Mouse (Mus musculus): Measurements from ENCODE around the gene Usp9x. TPM values are rescaled to one million over a fixed set of nuclear protein-coding genes. Genes with fewer than 3 reads are reported as not detected.

Usp9x gene
- polyA plus RNA-seq (2014; fragmentation: Nextera tagmentation; extraction: Ambion mirVana) = 58.2 and 72.7 TPM in 2 replicates

GRCm38 (mm10) chrX:13071241-13071775, at the start of gene Usp9x:
TSS of gene Usp9x (plus strand) at chrX:13071498.
- ATAC-seq (ENCODE audit: low FRiP score) = peak; percentile 92
- no peaks in the 10 kb centered on the region for H3K9me3 ChIP-seq (ENCODE audit: control insufficient read depth, low read length)
- peak; percentile 97 for DNase-seq (ENCODE audit: low spot score, missing footprints)
- WGBS = 19% methylated on average over 30 of the region's 36 CpGs
- peak within 1 kb of the TSS; percentile 73 for H3K4me3 ChIP-seq (ENCODE audit: low read depth, low read length)
- H3K4me2 ChIP-seq = peak within 1 kb of the TSS; percentile 38
- H3K27ac ChIP-seq (ENCODE audit: low read depth, low read length) = peak within 1 kb of the TSS; percentile 89
- peak within 1 kb of the TSS; percentile 88 for H3K9ac ChIP-seq (ENCODE audit: low read length)
- no peaks in the 10 kb centered on the region for H3K27me3 ChIP-seq (ENCODE audit: control insufficient read depth, insufficient read depth, low read length)
- H3K36me3 ChIP-seq (ENCODE audit: control insufficient read depth, insufficient read depth, low read length) = no peaks in the 10 kb centered on the region
- no peaks in the 10 kb centered on the region for H3K4me1 ChIP-seq (ENCODE audit: control insufficient read depth, insufficient read depth, low read length)

GRCm38 (mm10) chrX:13022547-13023310, 48.6 kb upstream of the Usp9x start:
- Histone ChIP-seq H3K4me2 (no peak overlapping the region), H3K9me3 (ENCODE audit: control insufficient read depth, low read length) (no peaks in the 10 kb centered on the region), H3K9ac (ENCODE audit: low read length) (no peak overlapping the region), H3K27me3 (ENCODE audit: control insufficient read depth, insufficient read depth, low read length) (no peaks in the 10 kb centered on the region), H3K4me1 (ENCODE audit: control insufficient read depth, insufficient read depth, low read length) (no peaks in the 10 kb centered on the region), H3K36me3 (ENCODE audit: control insufficient read depth, insufficient read depth, low read length) (no peaks in the 10 kb centered on the region), H3K4me3 (ENCODE audit: low read depth, low read length) (no peak overlapping the region), H3K27ac (ENCODE audit: low read depth, low read length) (no peak overlapping the region)
- 88% methylated on average over 5 of the region's 5 CpGs for WGBS
- no peak for ATAC-seq (ENCODE audit: low FRiP score)
- DNase-seq (ENCODE audit: low spot score, missing footprints) = no peak

- DNase-seq (ENCODE audit: low spot score, missing footprints) (no peak), ATAC-seq (ENCODE audit: low FRiP score) (no peak)
- WGBS = 76% methylated on average over 1 of the region's 1 CpGs
- Histone ChIP-seq H3K4me3 (ENCODE audit: low read depth, low read length) (no peak overlapping the region), H3K27me3 (ENCODE audit: control insufficient read depth, insufficient read depth, low read length) (no peaks in the 10 kb centered on the region), H3K4me2 (no peak overlapping the region), H3K36me3 (ENCODE audit: control insufficient read depth, insufficient read depth, low read length) (no peaks in the 10 kb centered on the region), H3K9ac (ENCODE audit: low read length) (no peak overlapping the region), H3K4me1 (ENCODE audit: control insufficient read depth, insufficient read depth, low read length) (no peaks in the 10 kb centered on the region), H3K9me3 (ENCODE audit: control insufficient read depth, low read length) (no peaks in the 10 kb centered on the region), H3K27ac (ENCODE audit: low read depth, low read length) (no peak overlapping the region)
These were observed 46.6 kb upstream of the Usp9x start for GRCm38 (mm10) chrX:13024539-13025202.

DNA sequence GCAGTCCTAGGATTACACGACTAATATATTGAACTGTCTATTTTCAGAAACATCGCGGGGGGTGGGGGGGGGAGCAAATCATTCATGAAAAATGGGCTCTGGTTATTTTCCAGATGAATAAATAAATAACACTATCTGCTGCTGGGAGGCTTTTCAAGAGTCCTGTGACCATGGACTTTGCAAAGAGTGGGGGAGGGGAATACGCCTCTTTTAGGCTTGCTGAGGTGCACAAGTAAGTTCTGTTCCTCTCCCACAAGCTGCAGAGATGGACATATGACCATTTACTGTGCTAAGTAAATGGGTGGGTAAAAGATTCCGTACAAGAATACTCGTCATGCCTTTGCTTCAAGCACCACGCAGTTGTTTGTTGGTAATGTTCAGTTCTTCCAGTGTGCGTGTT, 46.0 kb upstream of the Usp9x start:
- DNase-seq (ENCODE audit: low spot score, missing footprints) (no peak), ATAC-seq (ENCODE audit: low FRiP score) (no peak)
- no peak overlapping the region for H3K4me3 ChIP-seq (ENCODE audit: low read depth, low read length)
- H3K9ac ChIP-seq (ENCODE audit: low read length) = no peak overlapping the region
- 86% methylated on average over 8 of the region's 8 CpGs for WGBS
- no peak overlapping the region for H3K4me2 ChIP-seq
- H3K27me3 ChIP-seq (ENCODE audit: control insufficient read depth, insufficient read depth, low read length) = no peaks in the 10 kb centered on the region
- H3K4me1 ChIP-seq (ENCODE audit: control insufficient read depth, insufficient read depth, low read length) = no peaks in the 10 kb centered on the region
- H3K27ac ChIP-seq (ENCODE audit: low read depth, low read length) = no peak overlapping the region
- H3K36me3 ChIP-seq (ENCODE audit: control insufficient read depth, insufficient read depth, low read length) = no peaks in the 10 kb centered on the region
- H3K9me3 ChIP-seq (ENCODE audit: control insufficient read depth, low read length) = no peaks in the 10 kb centered on the region

GRCm38 (mm10) chrX:13028156-13028555, 43.1 kb upstream of the Usp9x start:
- WGBS = 85% methylated on average over 4 of the region's 4 CpGs
- Histone ChIP-seq H3K9me3 (ENCODE audit: control insufficient read depth, low read length) (no peaks in the 10 kb centered on the region), H3K4me3 (ENCODE audit: low read depth, low read length) (no peak overlapping the region), H3K9ac (ENCODE audit: low read length) (no peak overlapping the region), H3K36me3 (ENCODE audit: control insufficient read depth, insufficient read depth, low read length) (no peaks in the 10 kb centered on the region), H3K27me3 (ENCODE audit: control insufficient read depth, insufficient read depth, low read length) (no peaks in the 10 kb centered on the region), H3K4me2 (no peak overlapping the region), H3K4me1 (ENCODE audit: control insufficient read depth, insufficient read depth, low read length) (no peaks in the 10 kb centered on the region), H3K27ac (ENCODE audit: low read depth, low read length) (no peak overlapping the region)
- ATAC-seq (ENCODE audit: low FRiP score) (no peak), DNase-seq (ENCODE audit: low spot score, missing footprints) (no peak)

- H3K4me1 ChIP-seq (ENCODE audit: control insufficient read depth, insufficient read depth, low read length) = no peaks in the 10 kb centered on the region
- no peaks in the 10 kb centered on the region for H3K9me3 ChIP-seq (ENCODE audit: control insufficient read depth, low read length)
- no peaks in the 10 kb centered on the region for H3K27me3 ChIP-seq (ENCODE audit: control insufficient read depth, insufficient read depth, low read length)
- H3K27ac ChIP-seq (ENCODE audit: low read depth, low read length) = no peak overlapping the region
- no peaks in the 10 kb centered on the region for H3K36me3 ChIP-seq (ENCODE audit: control insufficient read depth, insufficient read depth, low read length)
- no peak overlapping the region for H3K4me3 ChIP-seq (ENCODE audit: low read depth, low read length)
- no peak overlapping the region for H3K9ac ChIP-seq (ENCODE audit: low read length)
- no peak for DNase-seq (ENCODE audit: low spot score, missing footprints)
- no peak for ATAC-seq (ENCODE audit: low FRiP score)
- H3K4me2 ChIP-seq = no peak overlapping the region
- 88% methylated on average over 6 of the region's 6 CpGs for WGBS
These were observed 41.3 kb upstream of the Usp9x start for GRCm38 (mm10) chrX:13029996-13030395.

- H3K27ac ChIP-seq (ENCODE audit: low read depth, low read length) = no peak overlapping the region
- whole genome bisulfite sequencing = 91% methylated on average over 4 of the region's 4 CpGs
- no peak overlapping the region for H3K4me2 ChIP-seq
- DNase-seq (ENCODE audit: low spot score, missing footprints) (no peak), ATAC-seq (ENCODE audit: low FRiP score) (no peak)
- peaks cover 3% of the 10 kb centered on the region for H3K27me3 ChIP-seq (ENCODE audit: control insufficient read depth, insufficient read depth, low read length)
- H3K9me3 ChIP-seq (ENCODE audit: control insufficient read depth, low read length) = no peaks in the 10 kb centered on the region
- no peak overlapping the region for H3K9ac ChIP-seq (ENCODE audit: low read length)
- H3K4me1 ChIP-seq (ENCODE audit: control insufficient read depth, insufficient read depth, low read length) = no peaks in the 10 kb centered on the region
- no peaks in the 10 kb centered on the region for H3K36me3 ChIP-seq (ENCODE audit: control insufficient read depth, insufficient read depth, low read length)
- no peak overlapping the region for H3K4me3 ChIP-seq (ENCODE audit: low read depth, low read length)
These were observed 34.2 kb upstream of the Usp9x start for GRCm38 (mm10) chrX:13037085-13037484.

- peaks cover 3% of the 10 kb centered on the region for H3K27me3 ChIP-seq (ENCODE audit: control insufficient read depth, insufficient read depth, low read length)
- H3K27ac ChIP-seq (ENCODE audit: low read depth, low read length) = no peak overlapping the region
- no peak overlapping the region for H3K9ac ChIP-seq (ENCODE audit: low read length)
- H3K9me3 ChIP-seq (ENCODE audit: control insufficient read depth, low read length) = no peaks in the 10 kb centered on the region
- H3K4me1 ChIP-seq (ENCODE audit: control insufficient read depth, insufficient read depth, low read length) = no peaks in the 10 kb centered on the region
- DNase-seq (ENCODE audit: low spot score, missing footprints) (no peak), ATAC-seq (ENCODE audit: low FRiP score) (no peak)
- 42% methylated on average over 3 of the region's 3 CpGs for WGBS
- no peak overlapping the region for H3K4me2 ChIP-seq
- H3K36me3 ChIP-seq (ENCODE audit: control insufficient read depth, insufficient read depth, low read length) = no peaks in the 10 kb centered on the region
- H3K4me3 ChIP-seq (ENCODE audit: low read depth, low read length) = no peak overlapping the region
These were observed 32.1 kb upstream of the Usp9x start for GRCm38 (mm10) chrX:13039211-13039610.

GRCm38 (mm10) chrX:13040391-13040790, 30.9 kb upstream of the Usp9x start:
- no peak for ATAC-seq (ENCODE audit: low FRiP score)
- no peaks in the 10 kb centered on the region for H3K4me1 ChIP-seq (ENCODE audit: control insufficient read depth, insufficient read depth, low read length)
- H3K9ac ChIP-seq (ENCODE audit: low read length) = no peak overlapping the region
- H3K4me3 ChIP-seq (ENCODE audit: low read depth, low read length) = no peak overlapping the region
- H3K36me3 ChIP-seq (ENCODE audit: control insufficient read depth, insufficient read depth, low read length) = no peaks in the 10 kb centered on the region
- H3K9me3 ChIP-seq (ENCODE audit: control insufficient read depth, low read length) = no peaks in the 10 kb centered on the region
- H3K27me3 ChIP-seq (ENCODE audit: control insufficient read depth, insufficient read depth, low read length) = peaks cover 3% of the 10 kb centered on the region
- no peak for DNase-seq (ENCODE audit: low spot score, missing footprints)
- WGBS = 41% methylated on average over 1 of the region's 1 CpGs
- H3K4me2 ChIP-seq = no peak overlapping the region
- no peak overlapping the region for H3K27ac ChIP-seq (ENCODE audit: low read depth, low read length)
